Mouse (Mus musculus) forebrain, embryonic 11.5 days (tissue): ENCODE measurements at regions not wholly inside any gene's neighbourhood (a gene's known extent, or its start where the extent isn't known, plus 50 kb on each side); places are given as distances from the start of the nearest gene placed in this dataset.
A peak's percentile ranks its signal among the peaks of the same experiment; 100 is the strongest.

Source experiments
- ATAC-seq: fragments of 200-750 bp; cut with Nextera tagmentation; replicated peaks from 2 replicates; pipeline ENCODE4 v1.8.0; 2017; ENCODE audit warnings: moderate TSS enrichment; ENCODE audit not compliant: low FRiP score
- DNase-seq: peaks from one replicate; pipeline ENCODE4 v3.0.0-alpha.2; 2017; ENCODE audit warnings: low spot score
- H3K27ac ChIP-seq: fragments of 300-500 bp; sonication (generic); 2 replicates; pipeline ENCODE4 v1.5.1; 2014; ENCODE audit warnings: low read depth, low read length
- H3K27me3 ChIP-seq: fragments of 300-500 bp; sonication (generic); 2 replicates; pipeline ENCODE4 v1.6.1; 2014; ENCODE audit warnings: mild to moderate bottlenecking, low read length, mixed read lengths; ENCODE audit not compliant: control insufficient read depth, insufficient read depth
- H3K36me3 ChIP-seq: fragments of 300-500 bp; sonication (generic); 2 replicates; pipeline ENCODE4 v1.6.1; 2014; ENCODE audit warnings: mild to moderate bottlenecking, low read length, moderate library complexity, mixed read lengths; ENCODE audit not compliant: control insufficient read depth, insufficient read depth
- H3K4me1 ChIP-seq: fragments of 300-500 bp; sonication (generic); replicated peaks from 2 replicates; pipeline ENCODE4 v1.6.1; 2014; ENCODE audit warnings: low read length, mixed read lengths; ENCODE audit not compliant: control insufficient read depth, insufficient read depth
- H3K4me2 ChIP-seq: fragments of 300-500 bp; sonication (generic); 2 replicates; pipeline ENCODE4 v1.6.1; 2014; ENCODE audit warnings: low read depth, mild to moderate bottlenecking, low read length, moderate library complexity, mixed read lengths; ENCODE audit not compliant: severe bottlenecking
- H3K4me3 ChIP-seq: fragments of 300-500 bp; sonication (generic); 2 replicates; pipeline ENCODE4 v1.5.1; 2014; ENCODE audit warnings: low read depth, low read length
- H3K9ac ChIP-seq: fragments of 300-500 bp; sonication (generic); 2 replicates; pipeline ENCODE4 v1.6.1; 2014; ENCODE audit warnings: low read length
- H3K9me3 ChIP-seq: fragments of 300-500 bp; sonication (generic); 2 replicates; pipeline ENCODE4 v1.6.1; 2016; ENCODE audit warnings: low read length, mixed read lengths; ENCODE audit not compliant: control insufficient read depth
- whole genome bisulfite sequencing: fragments of 180-500 bp; shearing (Covaris S2); extraction: QIAGEN DNeasy Blood & Tissue Kit; methylation state at CpG from one replicate; pipeline ENCODE4 v1.1.7; 2014; 5-methylcytosine and 5-hydroxymethylcytosine counted together

GRCm38 (mm10) chr3:106960596-106960995 lies 75.4 kb upstream of the Kcna3 start:
- Histone ChIP-seq H3K36me3 (no peaks in the 10 kb centered on the region), H3K4me3 (no peak overlapping the region), H3K27me3 (no peaks in the 10 kb centered on the region), H3K9ac (no peak overlapping the region), H3K27ac (no peak overlapping the region), H3K4me2 (no peak overlapping the region), H3K4me1 (peaks cover 5% of the 10 kb centered on the region; the same call in 1 of the 2 replicates), H3K9me3 (no peaks in the 10 kb centered on the region)
- DNase-seq (no peak), ATAC-seq (no peak)
- 68% methylated on average over 1 of the region's 1 CpGs for WGBS

GRCm38 (mm10) chr3:106962466-106962865 lies 73.5 kb upstream of the Kcna3 start:
- Histone ChIP-seq H3K4me3 (no peak overlapping the region), H3K36me3 (no peaks in the 10 kb centered on the region), H3K9ac (no peak overlapping the region), H3K4me2 (no peak overlapping the region), H3K9me3 (no peaks in the 10 kb centered on the region), H3K4me1 (peaks cover 2% of the 10 kb centered on the region; the same call in 1 of the 2 replicates), H3K27me3 (no peaks in the 10 kb centered on the region), H3K27ac (no peak overlapping the region)
- ATAC-seq (no peak), DNase-seq (peak; percentile 54)
- 47% methylated on average over 2 of the region's 2 CpGs for WGBS

GRCm38 (mm10) chr3:106966198-106966597 lies 69.8 kb upstream of the Kcna3 start:
- no peak overlapping the region for H3K27ac ChIP-seq
- no peaks in the 10 kb centered on the region for H3K36me3 ChIP-seq
- no peak overlapping the region for H3K4me2 ChIP-seq
- WGBS, result 70% methylated on average over 2 of the region's 2 CpGs
- H3K4me1 ChIP-seq, result no peaks in the 10 kb centered on the region
- no peaks in the 10 kb centered on the region for H3K27me3 ChIP-seq
- H3K4me3 ChIP-seq, result no peak overlapping the region
- no peak for DNase-seq
- no peak overlapping the region for H3K9ac ChIP-seq
- H3K9me3 ChIP-seq, result no peaks in the 10 kb centered on the region
- ATAC-seq, result no peak

DNA sequence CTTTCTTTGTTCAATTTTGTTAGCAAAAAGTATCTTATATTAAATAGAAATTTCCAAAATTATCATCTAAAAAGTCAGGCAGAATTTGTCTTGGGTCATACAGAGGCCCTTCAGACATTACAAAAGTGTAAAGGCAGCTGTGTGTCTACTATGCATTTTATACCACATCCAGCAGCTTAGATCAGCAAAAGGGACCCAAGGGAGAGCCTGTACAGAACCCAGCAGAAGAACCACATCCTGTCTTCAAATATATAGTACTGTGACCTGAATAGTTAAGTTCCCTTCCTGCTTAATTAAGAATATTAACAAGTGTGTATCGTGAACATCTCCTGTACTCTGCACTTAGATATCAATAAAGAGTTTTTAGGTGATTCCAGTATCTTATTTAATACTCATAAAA lies 68.5 kb upstream of the Kcna3 start:
- no peaks in the 10 kb centered on the region for H3K4me1 ChIP-seq
- no peaks in the 10 kb centered on the region for H3K27me3 ChIP-seq
- no peaks in the 10 kb centered on the region for H3K9me3 ChIP-seq
- H3K36me3 ChIP-seq, result no peaks in the 10 kb centered on the region
- H3K9ac ChIP-seq, result no peak overlapping the region
- H3K4me3 ChIP-seq, result no peak overlapping the region
- H3K4me2 ChIP-seq, result no peak overlapping the region
- DNase-seq (no peak), ATAC-seq (no peak)
- 90% methylated on average over 1 of the region's 1 CpGs for WGBS
- no peak overlapping the region for H3K27ac ChIP-seq

DNA sequence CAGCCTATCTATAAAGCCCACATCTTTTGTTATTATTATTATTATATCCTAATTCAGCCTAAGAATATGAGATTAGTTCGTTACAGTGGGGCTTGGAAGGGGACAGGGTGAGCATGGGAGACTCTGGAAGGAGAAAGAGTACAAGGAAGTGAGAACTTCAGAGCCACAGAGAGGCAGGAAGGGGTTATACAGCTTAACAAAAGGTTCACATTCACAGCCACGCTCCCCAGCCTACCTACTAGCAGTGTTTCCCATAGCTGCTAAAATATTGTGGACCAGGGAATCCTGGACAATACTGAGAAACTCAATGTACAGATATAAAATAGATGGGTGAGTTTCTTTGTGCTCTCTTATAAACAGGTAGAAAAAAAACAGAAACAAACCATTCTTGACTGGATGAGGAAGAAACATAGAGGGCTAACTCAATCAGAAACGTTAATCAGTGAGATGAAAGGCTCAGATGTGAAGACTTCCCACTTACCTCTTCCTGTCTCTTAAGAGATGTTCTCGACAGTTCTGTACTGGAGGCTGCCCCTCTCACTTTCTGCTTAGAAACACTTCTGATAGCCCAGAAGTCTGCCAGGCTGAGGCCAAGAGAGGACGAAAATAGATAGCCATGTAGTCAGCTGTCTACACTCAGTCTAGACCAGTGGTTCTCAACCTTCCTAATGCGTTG lies 61.7 kb upstream of the Kcna3 start:
- H3K4me1 ChIP-seq, result peaks cover 2% of the 10 kb centered on the region; the same call in 1 of the 2 replicates
- no peak for ATAC-seq
- 85% methylated on average over 6 of the region's 6 CpGs for WGBS
- H3K9me3 ChIP-seq, result no peaks in the 10 kb centered on the region
- no peak for DNase-seq
- no peaks in the 10 kb centered on the region for H3K36me3 ChIP-seq
- no peak overlapping the region for H3K4me2 ChIP-seq
- H3K27ac ChIP-seq, result no peak overlapping the region
- H3K9ac ChIP-seq, result no peak overlapping the region
- no peaks in the 10 kb centered on the region for H3K27me3 ChIP-seq
- H3K4me3 ChIP-seq, result no peak overlapping the region

- 33% methylated on average over 6 of the region's 6 CpGs for WGBS
- DNase-seq (no peak), ATAC-seq (peak; percentile 49; the same call in 1 of the 2 replicates)
- Histone ChIP-seq H3K4me3 (no peak overlapping the region), H3K27ac (no peak overlapping the region), H3K4me2 (no peak overlapping the region), H3K36me3 (no peaks in the 10 kb centered on the region), H3K9me3 (no peaks in the 10 kb centered on the region), H3K4me1 (peaks cover 2% of the 10 kb centered on the region; the same call in 1 of the 2 replicates), H3K27me3 (no peaks in the 10 kb centered on the region), H3K9ac (no peak overlapping the region)
Measured at GRCm38 (mm10) chr3:106978728-106979127, 57.2 kb upstream of the Kcna3 start.

DNA sequence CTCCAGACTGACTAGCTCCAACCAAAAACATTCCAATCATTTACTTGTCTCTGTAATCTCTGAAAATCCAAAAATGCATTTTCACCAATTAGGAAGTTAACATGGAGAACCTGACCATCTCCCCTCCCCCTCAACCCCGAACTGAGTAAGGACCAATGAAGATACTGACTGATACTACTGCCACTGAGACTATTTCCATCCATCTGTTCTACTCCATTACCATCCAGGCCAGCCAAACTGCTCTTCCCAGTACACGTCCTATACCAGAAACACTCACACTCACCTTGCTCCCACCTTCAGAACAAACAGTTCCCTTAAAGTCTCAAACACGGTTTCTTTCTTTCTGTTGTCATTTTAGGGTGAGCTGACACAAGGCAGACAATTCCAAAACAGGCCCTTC lies 55.1 kb upstream of the Kcna3 start:
- no peaks in the 10 kb centered on the region for H3K9me3 ChIP-seq
- no peaks in the 10 kb centered on the region for H3K36me3 ChIP-seq
- no peak overlapping the region for H3K4me2 ChIP-seq
- no peak for DNase-seq
- no peak for ATAC-seq
- WGBS, result 71% methylated on average over 3 of the region's 3 CpGs
- H3K4me1 ChIP-seq, result peaks cover 2% of the 10 kb centered on the region; the same call in 1 of the 2 replicates
- no peak overlapping the region for H3K9ac ChIP-seq
- H3K4me3 ChIP-seq, result no peak overlapping the region
- H3K27me3 ChIP-seq, result no peaks in the 10 kb centered on the region
- H3K27ac ChIP-seq, result no peak overlapping the region

DNA sequence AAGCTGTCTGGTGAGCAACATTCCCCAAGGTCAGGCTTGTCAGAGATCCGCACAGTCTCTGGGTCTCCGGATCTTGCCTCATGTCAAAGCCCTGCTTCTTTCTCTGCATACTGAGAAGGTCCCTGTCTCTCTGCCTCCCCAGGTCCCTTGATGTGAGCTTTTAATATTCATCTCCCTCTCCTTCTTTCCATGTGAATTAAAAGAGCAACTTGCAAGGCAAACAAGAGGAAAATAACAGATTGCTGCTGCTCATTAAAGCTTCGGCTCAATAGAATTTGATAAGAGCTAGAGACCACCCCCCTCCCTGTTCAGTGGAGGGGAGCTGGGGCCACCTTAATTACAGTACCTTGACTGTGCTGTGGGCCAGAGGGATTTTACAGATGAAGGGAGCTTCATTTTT lies 54.6 kb upstream of the Kcna3 start:
- no peak overlapping the region for H3K4me3 ChIP-seq
- H3K27ac ChIP-seq, result no peak overlapping the region
- 61% methylated on average over 3 of the region's 3 CpGs for WGBS
- H3K4me2 ChIP-seq, result no peak overlapping the region
- H3K9me3 ChIP-seq, result no peaks in the 10 kb centered on the region
- H3K36me3 ChIP-seq, result no peaks in the 10 kb centered on the region
- H3K27me3 ChIP-seq, result no peaks in the 10 kb centered on the region
- H3K4me1 ChIP-seq, result peaks cover 2% of the 10 kb centered on the region; the same call in 1 of the 2 replicates
- no peak overlapping the region for H3K9ac ChIP-seq
- DNase-seq, result no peak
- no peak for ATAC-seq

GRCm38 (mm10) chr3:106984231-106984630 lies 51.7 kb upstream of the Kcna3 start:
- Histone ChIP-seq H3K9ac (no peak overlapping the region), H3K36me3 (no peaks in the 10 kb centered on the region), H3K4me2 (no peak overlapping the region), H3K9me3 (no peaks in the 10 kb centered on the region), H3K27ac (no peak overlapping the region), H3K4me3 (no peak overlapping the region), H3K4me1 (no peaks in the 10 kb centered on the region), H3K27me3 (no peaks in the 10 kb centered on the region)
- WGBS, result 77% methylated on average over 4 of the region's 4 CpGs
- DNase-seq (no peak), ATAC-seq (no peak)
